Mouse (Mus musculus) CH12.LX (cell line): ENCODE measurements at regions not wholly inside any gene's neighbourhood (a gene's known extent, or its start where the extent isn't known, plus 50 kb on each side); places are given as distances from the start of the nearest gene placed in this dataset.

Experiments
- DNase-seq: peaks from one replicate; pipeline ENCODE4 v3.0.0-alpha.2; 2013; ENCODE audit errors: extremely low read depth
- H3K27ac ChIP-seq: 2 replicates; pipeline ENCODE4 v1.5.1; 2012; ENCODE audit warnings: low read depth, mild to moderate bottlenecking, control low read depth, moderate library complexity; ENCODE audit not compliant: insufficient read depth
- H3K27me3 ChIP-seq: replicated peaks from 2 replicates; pipeline ENCODE3; 2012; ENCODE audit warnings: inconsistent platforms
- H3K36me3 ChIP-seq, 2 experiments: replicated peaks in 1 of 2; 2 replicates each; pipeline versions ENCODE3 to v1.6.1; 2012; ENCODE audit warnings: inconsistent platforms in 1 of 2, low read length in 1 of 2, mild to moderate bottlenecking in 1 of 2, mixed read lengths in 1 of 2, moderate library complexity in 1 of 2; ENCODE audit not compliant: control insufficient read depth in 1 of 2, insufficient read depth in 1 of 2
- H3K4me1 ChIP-seq, 2 experiments: 2 replicates each; pipeline ENCODE4 v1.6.1; 2012; ENCODE audit warnings: inconsistent platforms in 1 of 2, moderate library complexity in 1 of 2; ENCODE audit not compliant: insufficient read depth in 2 of 2, control insufficient read depth in 1 of 2
- H3K4me2 ChIP-seq: 2 replicates; pipeline ENCODE4 v1.6.1; 2012; ENCODE audit warnings: low read depth, mild to moderate bottlenecking, control low read depth; ENCODE audit not compliant: poor library complexity, insufficient read depth, severe bottlenecking
- H3K4me3 ChIP-seq, 3 experiments: fragments of 150-350 bp in 1 of 3; sonication (generic) in 1 of 3; replicated peaks in 1 of 3; 2 replicates each; pipeline versions ENCODE3 to v1.5.1; 2011 to 2012; ENCODE audit warnings: low read depth in 2 of 3, low read length in 2 of 3, mild to moderate bottlenecking in 2 of 3, moderate library complexity in 2 of 3, control low read depth in 1 of 3, improper control_type of control experiment in 1 of 3, inconsistent platforms in 1 of 3, mixed read lengths in 1 of 3; ENCODE audit not compliant: poor library complexity in 1 of 3
- H3K79me2 ChIP-seq: replicated peaks from 2 replicates; pipeline ENCODE4 v1.6.1; 2012; ENCODE audit warnings: mild to moderate bottlenecking, moderate library complexity; ENCODE audit not compliant: control insufficient read depth, poor library complexity, insufficient read depth, severe bottlenecking; ENCODE audit errors: extremely low read depth
- H3K9ac ChIP-seq: 2 replicates; pipeline ENCODE4 v1.6.1; 2012; ENCODE audit warnings: low read depth, mild to moderate bottlenecking, control low read depth, moderate library complexity; ENCODE audit not compliant: insufficient read depth
- H3K9me3 ChIP-seq: replicated peaks from 2 replicates; pipeline ENCODE3; 2012; ENCODE audit warnings: low read length, inconsistent platforms, mixed read lengths
- CHD2 ChIP-seq: IDR thresholded peaks from 2 replicates; pipeline ENCODE4 v1.6.1; 2011; ENCODE audit warnings: low read length, improper control_type of control experiment
- E2F4 ChIP-seq: IDR thresholded peaks from 2 replicates; pipeline ENCODE4 v1.6.1; 2011; ENCODE audit warnings: low read depth, low read length, improper control_type of control experiment; ENCODE audit not compliant: insufficient replicate concordance
- ELF1 ChIP-seq: IDR thresholded peaks from 2 replicates; pipeline ENCODE4 v1.6.1; 2014; ENCODE audit warnings: low read depth, mild to moderate bottlenecking, inconsistent platforms, low read length, improper control_type of control experiment
- JUN ChIP-seq: IDR thresholded peaks from 2 replicates; pipeline ENCODE4 v1.6.1; 2011; ENCODE audit warnings: low read depth, mild to moderate bottlenecking, low read length, improper control_type of control experiment, moderate library complexity; ENCODE audit not compliant: insufficient read depth
- JUND ChIP-seq: conservative IDR thresholded peaks from 2 replicates; pipeline ENCODE4 v1.6.1; 2011; ENCODE audit warnings: low read depth, low read length, improper control_type of control experiment
- KAT2A ChIP-seq: IDR thresholded peaks from 2 replicates; pipeline ENCODE4 v1.6.1; 2012; ENCODE audit warnings: low read length, improper control_type of control experiment, inconsistent platforms; ENCODE audit not compliant: insufficient replicate concordance
- MAX ChIP-seq: IDR thresholded peaks from 2 replicates; pipeline ENCODE4 v1.6.1; 2011; ENCODE audit warnings: low read length, improper control_type of control experiment
- MAZ ChIP-seq: IDR thresholded peaks from 2 replicates; pipeline ENCODE4 v1.6.1; 2012; ENCODE audit warnings: low read depth, mild to moderate bottlenecking, inconsistent platforms, low read length, improper control_type of control experiment, moderate library complexity
- MEF2A ChIP-seq: IDR thresholded peaks from 2 replicates; pipeline ENCODE4 v1.6.1; 2014; ENCODE audit warnings: low read depth, mild to moderate bottlenecking, inconsistent platforms, low read length, improper control_type of control experiment, borderline replicate concordance
- MXI1 ChIP-seq: IDR thresholded peaks from 2 replicates; pipeline ENCODE4 v1.6.1; 2011; ENCODE audit warnings: mild to moderate bottlenecking, low read depth, low read length, improper control_type of control experiment
- MYC ChIP-seq: IDR thresholded peaks from 2 replicates; pipeline ENCODE4 v1.6.1; 2011; ENCODE audit warnings: low read depth, mild to moderate bottlenecking, improper control_type of control experiment, low read length
- NELFE ChIP-seq: IDR thresholded peaks from 2 replicates; pipeline ENCODE4 v1.6.1; 2011; ENCODE audit warnings: low read depth, low read length, improper control_type of control experiment
- NRF1 ChIP-seq: IDR thresholded peaks from 2 replicates; pipeline ENCODE4 v1.6.1; 2014; ENCODE audit warnings: low read depth, mild to moderate bottlenecking, inconsistent platforms, low read length, improper control_type of control experiment, moderate library complexity
- POLR2A ChIP-seq: IDR thresholded peaks from 2 replicates; pipeline ENCODE4 v1.6.1; 2011; ENCODE audit warnings: low read depth, mild to moderate bottlenecking, improper control_type of control experiment, low read length
- SMC3 ChIP-seq: IDR thresholded peaks from 2 replicates; pipeline ENCODE4 v1.6.1; 2011; ENCODE audit warnings: low read depth, low read length, improper control_type of control experiment
- TCF12 ChIP-seq: IDR thresholded peaks from 2 replicates; pipeline ENCODE4 v1.6.1; 2014; ENCODE audit warnings: low read depth, mild to moderate bottlenecking, inconsistent platforms, low read length, improper control_type of control experiment
- UBTF ChIP-seq: IDR thresholded peaks from 2 replicates; pipeline ENCODE4 v1.6.1; 2012; ENCODE audit warnings: low read depth, mild to moderate bottlenecking, inconsistent platforms, low read length, improper control_type of control experiment, moderate library complexity
- USF2 ChIP-seq: conservative IDR thresholded peaks from 2 replicates; pipeline ENCODE4 v1.6.1; 2011; ENCODE audit warnings: low read depth, low read length, improper control_type of control experiment
- ZC3H11A ChIP-seq: IDR thresholded peaks from 2 replicates; pipeline ENCODE4 v1.6.1; 2012; ENCODE audit warnings: low read depth, mild to moderate bottlenecking, inconsistent platforms, low read length, improper control_type of control experiment
- ZKSCAN1 ChIP-seq: IDR thresholded peaks from 2 replicates; pipeline ENCODE4 v1.6.1; 2012; ENCODE audit warnings: low read depth, inconsistent platforms, low read length, improper control_type of control experiment, borderline replicate concordance
- ZMIZ1 ChIP-seq: IDR thresholded peaks from 2 replicates; pipeline ENCODE4 v1.6.1; 2012; ENCODE audit warnings: low read depth, mild to moderate bottlenecking, inconsistent platforms, low read length, improper control_type of control experiment
- dilution Hi-C: fragments of 300-500 bp; cut with MboI; formaldehyde crosslinking; loops from 2 replicates; pipeline ENCODE4 v1.14.3; 2020; ENCODE audit warnings: low sequenced_read_pairs; ENCODE audit not compliant: extremely low pct_unique_long_range_greater_than_20kb, extremely low pct_ligation_motif_present
- in situ Hi-C: fragments of 300-500 bp; cut with MboI; formaldehyde crosslinking; loops from 3 replicates; pipeline ENCODE4 v1.14.3; 2019; ENCODE audit warnings: low sequenced_read_pairs, low pct_ligation_motif_present, low pct_unique_long_range_greater_than_20kb, mixed read lengths

GRCm38 (mm10) chr10:27949127-27949526, 125.5 kb upstream of the Ptprk start:
- no peaks in the 10 kb centered on the region for H3K36me3 ChIP-seq
- no peak overlapping the region for H3K9ac ChIP-seq
- no peak overlapping the region for H3K4me3 ChIP-seq
- H3K9me3 ChIP-seq: peaks cover 12% of the 10 kb centered on the region
- H3K79me2 ChIP-seq: no peaks in the 10 kb centered on the region
- dilution Hi-C loops: no loop called here
- no peak for DNase-seq
- H3K4me2 ChIP-seq: no peak overlapping the region
- no peaks in the 10 kb centered on the region for H3K27me3 ChIP-seq
- no peaks in the 10 kb centered on the region for H3K4me1 ChIP-seq
- H3K27ac ChIP-seq: no peak overlapping the region
- TF ChIP-seq KAT2A (no peak), MAZ (no peak), MYC (no peak), USF2 (no peak), JUND (no peak), MXI1 (no peak)
- in situ Hi-C loops: no loop called here

GRCm38 (mm10) chr10:27968202-27968601, 106.4 kb upstream of the Ptprk start:
- dilution Hi-C loops: no loop called here
- in situ Hi-C loops: no loop called here
- Histone ChIP-seq H3K27ac (no peak overlapping the region), H3K4me3 (no peak overlapping the region), H3K27me3 (no peaks in the 10 kb centered on the region), H3K9me3 (peaks cover 2% of the 10 kb centered on the region), H3K4me1 (no peaks in the 10 kb centered on the region), H3K36me3 (no peaks in the 10 kb centered on the region), H3K9ac (no peak overlapping the region), H3K4me2 (no peak overlapping the region), H3K79me2 (no peaks in the 10 kb centered on the region)
- TF ChIP-seq UBTF: no peak
- no peak for TF ChIP-seq POLR2A
- TF ChIP-seq NRF1: no peak
- no peak for TF ChIP-seq NELFE
- TF ChIP-seq ZMIZ1: no peak
- no peak for TF ChIP-seq CHD2
- TF ChIP-seq MEF2A: no peak
- TF ChIP-seq JUN: no peak
- no peak for TF ChIP-seq ELF1
- no peak for TF ChIP-seq E2F4
- no peak for TF ChIP-seq TCF12
- no peak for TF ChIP-seq SMC3
- no peak for TF ChIP-seq MAX
- no peak for TF ChIP-seq MXI1
- no peak for TF ChIP-seq ZKSCAN1
- TF ChIP-seq ZC3H11A: no peak
- no peak for DNase-seq
